ENCODE assay signal across 9 mouse cellular contexts in genomic region chr11:112621385-112622120, GRCm38 (mm10).
DNase-seq lines count a peak whose midpoint lies in the region; ATAC-seq and TF ChIP-seq lines count a peak whose summit lies in the region.
"Had no signal": no experiment of that assay in that cellular context is flagged by ENCODE, and none has a peak within 500 bp of the region (broad histone marks: within the 10 kb centered on the region; RNA-seq: fewer than 3 reads in every experiment).

No protein-coding gene starts in this region.

- peak overlapping the region; percentile 83 for H3K27ac ChIP-seq in hindbrain, embryonic 10.5 days
- no peak overlapping the region for H3K27ac ChIP-seq in hindbrain, embryonic 13.5 days
- no peak overlapping the region for H3K27ac ChIP-seq in heart, embryonic 12.5 days (ENCODE audit: poor library complexity, severe bottlenecking)
- H3K27ac ChIP-seq in midbrain, embryonic 12.5 days (replicated peaks): no peak overlapping the region

- TF ChIP-seq CTCF in brain, embryonic 14.5 days (IDR thresholded peaks at IDR 0.05; ENCODE audit: borderline replicate concordance, extremely low read depth, insufficient read depth, insufficient read length): no peak

- no peaks in the 10 kb centered on the region for H3K36me3 ChIP-seq in hindbrain, embryonic 10.5 days
- no peaks in the 10 kb centered on the region for H3K36me3 ChIP-seq in hindbrain, embryonic 13.5 days
- H3K36me3 ChIP-seq in heart, embryonic 12.5 days: no peaks in the 10 kb centered on the region
- no peaks in the 10 kb centered on the region for H3K36me3 ChIP-seq in midbrain, embryonic 12.5 days

- 64% methylated on average over 9 of the region's 9 CpGs for WGBS in hindbrain, embryonic 10.5 days
- 61% methylated on average over 9 of the region's 9 CpGs for WGBS in hindbrain, embryonic 13.5 days
- 54% methylated on average over 9 of the region's 9 CpGs for WGBS in heart, embryonic 12.5 days
- 76% methylated on average over 9 of the region's 9 CpGs for WGBS in midbrain, embryonic 12.5 days

- no peak overlapping the region for H3K4me3 ChIP-seq in hindbrain, embryonic 10.5 days
- no peak overlapping the region for H3K4me3 ChIP-seq in hindbrain, embryonic 13.5 days
- H3K4me3 ChIP-seq in heart, embryonic 12.5 days: no peak overlapping the region
- H3K4me3 ChIP-seq in midbrain, embryonic 12.5 days: no peak overlapping the region

- no peaks in the 10 kb centered on the region for H3K9me3 ChIP-seq in hindbrain, embryonic 10.5 days
- H3K9me3 ChIP-seq in hindbrain, embryonic 13.5 days: no peaks in the 10 kb centered on the region
- H3K9me3 ChIP-seq in heart, embryonic 12.5 days (replicated peaks): no peaks in the 10 kb centered on the region
- no peaks in the 10 kb centered on the region for H3K9me3 ChIP-seq in midbrain, embryonic 12.5 days

- H3K9ac ChIP-seq in hindbrain, embryonic 13.5 days: no peak overlapping the region
- peak overlapping the region; percentile 56; the same call in 1 of the 2 replicates for H3K9ac ChIP-seq in heart, embryonic 12.5 days
- H3K9ac ChIP-seq in midbrain, embryonic 12.5 days (replicated peaks): no peak overlapping the region

- H3K4me2 ChIP-seq in hindbrain, embryonic 13.5 days: no peak overlapping the region; the same call in 1 of the 2 replicates
- H3K4me2 ChIP-seq in heart, embryonic 12.5 days: peak overlapping the region; percentile 61
- H3K4me2 ChIP-seq in midbrain, embryonic 12.5 days (replicated peaks): peak overlapping the region; percentile 30; the same call in 1 of the 2 replicates

- ATAC-seq in hindbrain, embryonic 13.5 days (ENCODE audit: low FRiP score): no peak
- ATAC-seq in heart, embryonic 12.5 days (ENCODE audit: insufficient number of reproducible peaks, low FRiP score): no peak
- ATAC-seq in midbrain, embryonic 12.5 days (ENCODE audit: low FRiP score, low read depth): no peak
- ATAC-seq in CD4-positive, CD25-positive, alpha-beta regulatory T cell, adult 4 months: no peak

- peaks cover 9% of the 10 kb centered on the region; the same call in 1 of the 2 replicates for H3K27me3 ChIP-seq in hindbrain, embryonic 10.5 days (ENCODE audit: insufficient read depth, poor library complexity, severe bottlenecking)
- 0 out of 2 replicates have a peak, but pooled peaks cover 1% of the 10 kb centered on the region for H3K27me3 ChIP-seq in hindbrain, embryonic 13.5 days
- H3K27me3 ChIP-seq in heart, embryonic 12.5 days (replicated peaks): peaks cover 4% of the 10 kb centered on the region; the same call in 1 of the 2 replicates
- peaks cover 10% of the 10 kb centered on the region; the same call in 1 of the 2 replicates for H3K27me3 ChIP-seq in midbrain, embryonic 12.5 days
- H3K27me3 ChIP-seq: CH12.LX had no signal

- peaks cover 26% of the 10 kb centered on the region for H3K4me1 ChIP-seq in hindbrain, embryonic 10.5 days (replicated peaks)
- peaks cover 13% of the 10 kb centered on the region for H3K4me1 ChIP-seq in hindbrain, embryonic 13.5 days (replicated peaks)
- H3K4me1 ChIP-seq in heart, embryonic 12.5 days (replicated peaks): peaks cover 17% of the 10 kb centered on the region
- peaks cover 10% of the 10 kb centered on the region for H3K4me1 ChIP-seq in midbrain, embryonic 12.5 days

- peak; percentile 12 for DNase-seq in hindbrain, embryonic 10.5 days (ENCODE audit: low spot score)
- DNase-seq in brain, embryonic 14.5 days (ENCODE audit: low read depth): peak; percentile 31
- no peak for DNase-seq in adrenal gland, postnatal 10 days
- no peak for DNase-seq in yolk sac, embryonic 10.5 days (ENCODE audit: low spot score)

- no peak for TF ChIP-seq POLR2A in brain, embryonic 14.5 days (IDR thresholded peaks at IDR 0.05; ENCODE audit: borderline replicate concordance, extremely low read depth, insufficient read depth, insufficient read length, poor library complexity, severe bottlenecking)

Comparison
In these comparisons a context has a peak if more than half of its experiments do, and no peak if none do; other contexts are left out.
1. DNase-seq: peak in hindbrain, embryonic 10.5 days (single experiment) and brain, embryonic 14.5 days (single experiment); none in adrenal gland, postnatal 10 days (single experiment) and yolk sac, embryonic 10.5 days (single experiment).